Mouse (Mus musculus): Measurements from ENCODE around the gene Cfap77.

The Cfap77 gene

GRCm38 (mm10) chr2:28919001-28919400 is 135.9 kb downstream of the Cfap77 start:
- no peak for DNase-seq

DNA sequence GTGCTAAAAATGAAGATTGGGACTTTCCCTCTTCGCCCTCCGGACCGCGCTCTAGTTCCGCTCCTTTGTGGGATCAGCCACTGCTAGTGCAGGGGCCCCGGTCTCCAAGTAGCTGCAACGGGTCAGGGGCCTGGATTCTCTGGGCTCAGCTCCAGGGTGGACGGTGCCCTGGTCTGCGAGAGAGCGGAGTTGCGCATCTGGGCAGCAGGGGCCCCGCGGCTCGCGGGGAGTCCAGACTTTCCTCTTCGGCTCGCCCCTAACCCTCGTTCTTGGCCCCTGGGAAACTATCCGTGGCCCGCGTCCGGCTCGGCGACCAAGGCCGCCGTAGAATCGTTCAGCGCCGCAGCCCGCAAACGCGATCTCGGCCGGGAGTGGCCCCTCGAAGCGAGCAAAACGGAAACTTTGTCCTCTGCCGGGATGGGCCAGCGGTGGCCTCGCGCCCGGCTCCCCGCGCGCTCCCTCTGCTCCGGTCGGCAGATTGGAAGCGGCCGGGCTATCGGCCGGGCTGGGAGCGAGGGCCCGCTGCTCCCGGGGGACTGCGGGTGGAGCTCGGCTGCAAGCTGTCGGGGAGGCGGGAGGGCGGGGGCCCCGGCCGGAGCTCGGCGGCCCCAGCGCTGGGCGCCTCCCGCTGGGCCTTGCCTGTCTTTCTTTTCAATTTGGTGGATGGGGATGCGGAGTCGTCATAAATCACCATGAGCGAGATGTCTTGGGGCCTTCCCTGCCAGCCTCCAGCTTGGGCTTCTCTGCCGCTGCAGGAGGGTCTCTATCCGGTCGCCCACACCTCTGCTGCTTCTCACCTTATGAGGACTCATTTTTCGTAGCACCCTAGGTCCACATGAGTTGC is 137.1 kb downstream of the Cfap77 start:
- DNase-seq = no peak

- DNase-seq = no peak
These were observed 137.7 kb downstream of the Cfap77 start for GRCm38 (mm10) chr2:28917156-28917517.

GRCm38 (mm10) chr2:28916513-28916865 is 138.4 kb downstream of the Cfap77 start, which contains the start of gene Barhl1:
Gene Barhl1, minus strand, starts transcription at chr2:28916668.
- no peak for DNase-seq

- DNase-seq = no peak
These were observed 138.9 kb downstream of the Cfap77 start for GRCm38 (mm10) chr2:28915768-28916512.

- DNase-seq = no peak
These were observed 139.6 kb downstream of the Cfap77 start for GRCm38 (mm10) chr2:28915104-28915738.

GRCm38 (mm10) chr2:28914121-28914520 is 140.7 kb downstream of the Cfap77 start:
- DNase-seq = no peak

GRCm38 (mm10) chr2:28912961-28913360 is 141.9 kb downstream of the Cfap77 start:
- DNase-seq = no peak

GRCm38 (mm10) chr2:28912039-28912700 is 142.7 kb downstream of the Cfap77 start:
- DNase-seq = no peak

- DNase-seq = no peak
These were observed 143.4 kb downstream of the Cfap77 start for GRCm38 (mm10) chr2:28911331-28912038.

DNA sequence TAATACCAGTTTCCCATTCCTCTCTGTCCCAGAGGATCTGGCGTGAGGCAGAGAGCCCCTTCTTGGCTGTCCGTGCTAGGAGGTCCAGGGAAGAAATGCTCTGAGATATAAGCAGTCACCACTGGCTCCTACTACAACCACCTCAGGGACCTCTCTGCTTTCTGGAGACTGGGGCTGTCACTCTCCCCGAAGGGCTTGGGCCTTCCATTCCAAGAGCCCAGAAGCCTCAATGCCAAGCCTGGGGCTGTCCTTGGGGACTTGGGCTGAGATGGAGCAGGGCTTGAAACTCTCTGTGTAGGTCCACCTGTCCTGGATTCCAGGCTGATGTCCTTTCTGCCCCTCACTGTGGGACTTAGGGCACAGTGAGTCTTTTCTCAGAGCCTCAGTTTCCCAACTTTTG is 144.0 kb downstream of the Cfap77 start:
- no peak for DNase-seq

DNA sequence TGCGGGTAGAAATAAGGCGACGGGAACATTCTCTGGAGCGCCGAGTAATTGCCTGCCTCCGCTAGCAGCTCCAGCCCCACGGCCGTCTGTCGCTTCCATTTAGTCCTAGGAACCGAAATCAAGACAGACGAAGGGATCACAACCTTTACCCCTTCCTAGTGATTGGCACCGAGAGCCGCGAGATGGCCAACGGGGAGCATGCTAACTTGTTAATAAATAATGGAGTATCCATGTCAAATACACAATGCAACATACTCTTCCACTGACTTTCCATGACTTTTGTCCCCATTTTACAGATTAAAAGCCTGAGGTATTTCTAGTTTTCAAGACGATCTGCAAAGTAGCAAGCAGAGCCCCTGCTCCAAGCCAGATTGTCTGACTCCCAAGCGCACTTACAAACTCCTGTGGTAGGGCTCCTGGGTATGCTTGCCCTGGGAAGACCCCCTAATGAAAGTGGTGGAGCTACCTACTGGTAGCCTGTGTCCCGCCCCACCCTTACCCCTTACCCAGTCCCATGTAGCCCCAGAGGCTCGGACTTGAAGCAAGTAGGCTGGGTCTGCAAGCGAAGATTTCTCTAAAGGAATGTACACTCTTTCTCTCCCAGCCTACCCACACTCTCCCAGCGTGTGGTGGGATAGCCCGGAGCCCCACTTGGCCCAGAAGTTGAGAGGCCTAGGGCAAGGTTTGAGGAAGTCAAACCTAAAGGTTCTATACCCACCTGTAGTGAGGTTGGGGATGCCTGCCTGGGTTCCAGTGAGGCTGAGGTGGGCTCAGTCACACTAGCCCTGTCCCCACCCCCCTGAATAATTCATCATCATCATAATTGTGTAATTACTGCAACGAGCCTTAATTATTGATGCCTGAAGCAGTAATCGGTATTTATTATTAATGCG is 144.8 kb downstream of the Cfap77 start:
- no peak for DNase-seq

- DNase-seq = no peak
These were observed 145.6 kb downstream of the Cfap77 start for GRCm38 (mm10) chr2:28909186-28909817.

GRCm38 (mm10) chr2:28908389-28909153 is 146.3 kb downstream of the Cfap77 start:
- no peak for DNase-seq

DNA sequence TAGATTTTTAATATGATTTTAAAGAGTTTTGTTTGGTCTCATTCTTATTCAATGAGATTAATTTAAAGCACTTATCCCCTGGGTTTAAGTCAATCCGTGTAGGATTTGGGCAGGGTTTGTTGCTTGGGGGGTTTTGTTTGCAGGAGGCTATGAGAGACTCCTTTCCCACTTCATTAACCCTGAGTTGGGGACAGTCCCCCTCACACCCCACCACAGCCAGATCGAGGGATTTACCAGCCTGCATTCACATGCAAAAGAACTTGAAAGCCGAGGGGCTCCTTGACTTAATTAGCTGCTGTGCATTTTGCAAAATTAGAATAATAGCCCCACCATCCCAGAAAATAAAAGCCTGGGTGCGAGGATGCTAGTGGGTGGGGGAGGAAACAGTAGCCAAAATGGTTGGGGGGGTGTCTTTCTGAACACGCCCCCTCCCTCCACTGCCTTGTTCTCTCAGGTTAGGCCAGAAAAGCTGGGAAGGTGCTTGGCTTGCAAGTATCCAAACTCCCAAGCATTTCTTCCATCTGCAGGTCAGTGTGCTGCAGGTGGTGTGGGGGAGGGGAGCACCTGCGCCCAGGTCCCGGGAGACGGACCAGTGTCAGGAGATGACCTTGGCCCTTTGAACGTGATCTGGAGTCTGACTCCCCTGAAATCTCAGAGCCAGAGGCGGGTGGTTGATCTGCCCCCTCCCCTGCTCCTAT is 147.0 kb downstream of the Cfap77 start:
- no peak for DNase-seq

DNA sequence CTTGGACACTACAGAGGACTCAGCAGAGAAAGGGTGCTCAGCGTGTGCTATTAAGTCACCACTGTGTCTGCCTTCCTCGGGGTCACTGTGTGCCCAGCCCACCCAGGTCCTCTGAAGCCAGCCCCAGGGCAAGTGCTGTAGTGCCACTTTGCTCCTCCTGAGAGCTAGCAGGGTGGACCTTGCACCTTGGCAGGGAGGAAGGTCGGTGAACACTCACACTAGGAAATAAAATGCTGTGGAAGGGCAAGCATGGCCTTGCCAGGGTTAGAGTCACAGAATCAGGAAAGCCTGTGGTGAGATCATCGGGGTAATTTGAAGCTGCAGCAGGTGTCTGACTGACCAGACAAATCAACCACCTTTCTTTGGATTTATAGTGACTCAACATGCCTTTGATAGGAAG is 149.3 kb downstream of the Cfap77 start:
- DNase-seq = no peak

GRCm38 (mm10) chr2:28904786-28905185 is 150.1 kb downstream of the Cfap77 start:
- no peak for DNase-seq

DNA sequence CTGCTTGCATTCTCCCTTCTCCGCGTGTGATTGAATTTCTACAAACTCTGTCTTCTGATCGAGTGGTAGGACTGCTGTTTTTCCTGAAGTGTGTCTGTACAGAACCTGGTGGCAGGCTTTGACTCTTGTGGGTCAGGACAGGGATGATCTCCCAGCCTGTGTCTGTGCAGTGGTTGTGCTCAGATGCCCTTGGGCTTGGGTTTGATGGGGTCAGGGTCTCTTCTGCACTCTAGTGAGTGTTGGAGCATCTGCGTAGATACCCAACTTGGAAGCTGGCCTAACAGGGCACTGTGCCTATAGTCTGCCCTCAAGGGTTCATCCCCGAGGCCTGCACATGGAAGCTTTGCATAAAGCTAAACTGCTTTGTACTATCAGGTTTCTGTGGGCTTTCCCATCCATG is 151.0 kb downstream of the Cfap77 start:
- no peak for DNase-seq

DNA sequence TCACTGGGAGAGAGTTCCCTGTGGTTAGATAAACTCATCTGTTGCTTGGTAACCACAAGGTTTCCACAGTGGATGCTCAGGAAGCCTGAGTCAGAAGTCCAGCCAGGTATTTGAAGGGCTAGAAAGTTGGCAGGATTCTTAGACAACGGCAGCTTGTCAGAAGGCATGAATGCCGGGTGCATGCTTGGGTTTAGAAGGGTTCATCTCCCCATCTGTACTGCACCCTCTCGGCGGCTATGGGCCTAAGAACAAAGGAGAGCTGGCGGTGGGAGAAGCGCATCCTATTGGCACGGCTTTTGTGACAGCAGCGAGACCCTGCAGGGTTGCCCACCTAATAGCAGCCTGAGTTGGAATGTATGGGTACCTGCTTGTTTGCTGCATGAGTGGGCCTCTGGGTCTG is 152.6 kb downstream of the Cfap77 start:
- no peak for DNase-seq

Data from right cerebral cortex, postnatal 4 days (tissue).